Mouse (Mus musculus) G1E-ER4 (cell line): ENCODE data around the gene Armc10. TPM values are rescaled to one million over a fixed set of nuclear protein-coding genes. Genes with fewer than 3 reads are reported as not detected.
A peak's percentile ranks its signal among the peaks of the same experiment; 100 is the strongest.

ENCODE experiments used
- GATA1 ChIP-seq: IDR thresholded peaks from one replicate; pipeline ENCODE4 v1.8.0; 2012; ENCODE audit warnings: low read length, inconsistent platforms
- polyA plus RNA-seq: library from polyadenylated mRNA; stranded (reverse); fragments of >175 nt; gene quantifications from 2 replicates; pipeline ENCODE4 v1.2.3, GENCODE M21; 2012

The Armc10 gene
- polyA plus RNA-seq: 35.6 and 40.6 TPM in 2 replicates

DNA sequence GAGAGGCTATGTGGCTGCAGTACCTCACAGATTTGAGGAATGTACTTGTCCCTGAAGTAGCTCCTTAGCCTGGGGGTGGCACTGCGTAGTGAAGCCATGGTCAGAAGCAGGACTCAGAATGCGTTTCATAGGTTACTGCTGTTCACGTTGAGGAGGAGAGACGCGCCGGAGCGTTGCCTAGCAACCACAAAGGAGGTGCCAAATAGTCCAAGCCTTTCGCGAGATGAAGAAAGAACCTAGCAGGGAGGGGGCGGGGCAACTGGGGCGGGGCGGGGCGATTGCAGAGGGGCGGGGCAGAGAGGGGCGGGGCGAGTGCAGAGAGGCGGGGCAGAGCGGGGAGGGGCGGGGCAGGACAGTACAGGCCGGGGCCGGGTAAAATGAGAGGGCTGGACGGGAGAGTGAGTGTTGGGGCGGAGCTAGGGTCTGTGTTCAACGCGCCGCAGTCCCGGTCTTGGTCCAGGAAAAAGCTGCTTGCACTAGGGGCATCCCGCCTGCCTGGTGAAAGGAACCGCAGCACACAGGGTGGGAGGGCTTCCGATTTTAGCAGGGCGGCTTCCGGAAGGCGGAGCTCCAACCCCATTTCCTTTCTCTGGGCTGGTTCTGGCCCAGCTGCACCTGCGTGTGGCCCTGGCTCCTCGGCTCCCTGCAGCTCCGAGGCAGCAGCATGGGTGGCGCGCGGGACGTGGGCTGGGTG lies at the start of gene Armc10, which contains the start of gene Fbxl13:
Gene Armc10 (plus strand): TSS at position 375 of the 694 bp plus-strand sequence.
Gene Fbxl13 (minus strand): TSS at position 196 of the 694 bp plus-strand sequence.
- no peak for TF ChIP-seq GATA1

DNA sequence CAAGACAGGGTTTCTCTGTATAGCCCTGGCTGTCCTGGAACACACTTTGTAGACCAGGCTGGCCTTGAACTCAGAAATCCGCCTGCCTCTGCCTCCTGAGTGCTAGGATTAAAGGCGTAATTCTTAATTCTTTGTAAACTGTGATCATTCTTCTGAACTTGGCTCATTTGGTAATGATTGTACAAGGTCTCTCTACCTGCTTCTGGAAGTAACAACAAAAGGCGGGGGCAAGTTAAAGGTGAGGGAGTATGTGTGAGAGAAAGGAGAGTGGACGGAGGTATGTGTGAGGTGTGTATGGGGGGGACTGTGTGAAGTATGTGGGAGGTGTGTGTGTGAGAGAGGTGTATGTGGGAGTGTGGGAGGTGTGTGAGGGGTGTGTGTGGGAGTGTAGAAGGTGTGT lies 45.7 kb upstream of the Armc10 start:
- no peak for TF ChIP-seq GATA1

DNA sequence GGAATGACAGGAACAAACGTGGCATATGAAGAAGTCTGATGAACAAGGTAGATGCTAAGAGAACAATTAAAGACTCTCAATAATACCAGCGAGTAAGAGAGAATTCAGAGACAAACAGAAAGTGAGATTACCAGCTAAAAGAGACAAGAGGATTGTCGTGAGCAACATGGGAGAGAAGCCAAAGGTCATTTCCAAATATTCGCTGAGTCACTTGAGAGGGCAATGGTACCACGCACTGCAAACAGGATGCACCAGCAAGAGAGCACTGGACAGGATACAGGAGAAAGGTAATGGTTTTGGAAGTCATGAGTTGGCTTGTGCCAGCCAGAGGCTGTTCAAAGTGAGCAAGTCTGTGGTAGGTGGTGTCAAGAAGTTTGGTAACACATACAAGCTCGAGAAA lies 39.7 kb upstream of the Armc10 start:
- TF ChIP-seq GATA1: no peak

DNA sequence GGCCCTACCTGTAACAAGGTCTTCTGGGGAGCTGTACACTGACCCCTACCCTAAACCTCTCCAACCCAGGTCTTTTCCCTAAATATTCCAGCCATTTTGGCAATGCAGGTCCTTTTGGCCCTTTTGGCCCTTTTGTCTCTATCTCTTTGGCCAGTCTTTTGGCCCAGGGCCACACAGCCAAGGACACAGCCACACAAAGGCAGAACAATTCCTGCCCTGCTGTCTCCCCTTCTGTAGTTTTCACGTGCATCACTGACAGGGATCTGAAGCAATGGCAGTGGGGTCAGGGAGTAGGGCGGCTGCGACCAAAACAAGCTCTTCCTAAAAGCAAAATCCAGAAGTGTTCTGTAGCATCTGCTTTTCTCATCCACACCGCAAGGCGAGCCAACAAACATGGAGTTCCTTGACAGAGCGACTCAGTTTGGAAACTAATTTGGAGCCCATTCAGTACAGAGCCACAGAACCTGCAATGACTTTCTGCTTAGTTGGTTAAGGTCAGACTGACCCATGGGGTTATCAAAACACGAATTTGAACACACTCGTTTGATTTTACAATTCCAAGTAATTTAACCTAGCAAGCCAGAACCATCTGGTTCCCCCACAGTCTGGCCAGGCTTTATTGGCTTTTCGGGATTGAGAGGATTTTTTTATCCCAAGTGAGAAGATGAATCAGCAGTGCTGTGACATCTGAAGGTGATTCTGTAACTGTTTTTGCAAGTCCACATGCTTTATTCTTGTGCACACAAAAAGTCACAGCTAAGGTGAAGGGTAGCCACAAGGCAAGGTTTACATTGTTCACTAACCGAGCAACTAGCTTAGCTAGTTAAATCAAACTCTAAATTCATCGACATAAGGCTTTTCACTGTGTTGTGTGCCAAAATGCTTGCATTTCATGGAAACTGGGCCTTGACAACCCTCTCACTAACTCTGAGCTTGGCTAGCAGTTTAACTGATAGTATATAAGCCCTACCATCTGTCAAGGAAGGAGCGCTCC lies 37.0 kb upstream of the Armc10 start:
- TF ChIP-seq GATA1: no peak

DNA sequence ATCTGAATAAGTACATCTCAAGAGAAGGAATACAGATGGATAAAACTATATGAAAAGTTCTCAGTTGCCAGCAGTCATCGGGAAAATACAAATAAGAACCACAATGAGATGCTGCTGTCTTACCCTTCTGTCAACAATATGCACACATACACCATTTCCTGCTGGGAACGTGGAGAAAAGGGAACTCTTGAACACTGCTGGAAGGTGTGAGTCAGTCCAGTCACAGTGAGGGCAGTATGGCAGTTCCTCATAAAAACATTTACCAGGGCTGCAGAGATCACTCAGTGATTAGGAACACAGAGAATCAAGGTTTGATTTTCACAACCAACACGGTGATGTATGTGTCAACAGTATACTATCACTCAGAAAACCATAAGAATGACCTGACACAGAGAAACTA lies 34.6 kb upstream of the Armc10 start:
- no peak for TF ChIP-seq GATA1

DNA sequence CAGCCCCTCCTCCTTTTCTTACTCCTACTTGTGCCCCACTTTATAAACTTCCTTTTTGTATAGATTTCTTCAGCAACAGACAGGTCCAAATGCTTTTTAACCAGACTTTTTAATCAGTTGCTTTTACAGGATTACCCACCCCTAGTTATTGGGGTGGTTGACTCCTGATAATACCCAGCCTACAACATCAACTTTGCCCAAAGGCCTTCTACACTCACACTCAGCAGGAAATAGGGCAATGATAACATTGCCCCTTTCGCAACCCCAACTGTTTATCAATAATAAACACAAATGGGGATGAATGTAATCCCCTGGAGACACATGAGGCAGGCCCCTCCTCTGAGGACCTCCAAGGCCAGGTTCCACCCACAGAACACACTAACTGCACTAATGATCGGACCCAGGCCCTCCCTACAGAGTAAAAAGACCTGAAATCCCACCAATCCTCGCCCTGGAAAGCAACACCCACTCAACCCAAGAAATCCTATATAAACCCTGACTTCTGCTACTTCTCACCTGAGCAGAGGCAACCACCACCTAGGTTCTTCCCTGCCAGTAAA lies 29.1 kb upstream of the Armc10 start:
- TF ChIP-seq GATA1: peak; percentile 66

DNA sequence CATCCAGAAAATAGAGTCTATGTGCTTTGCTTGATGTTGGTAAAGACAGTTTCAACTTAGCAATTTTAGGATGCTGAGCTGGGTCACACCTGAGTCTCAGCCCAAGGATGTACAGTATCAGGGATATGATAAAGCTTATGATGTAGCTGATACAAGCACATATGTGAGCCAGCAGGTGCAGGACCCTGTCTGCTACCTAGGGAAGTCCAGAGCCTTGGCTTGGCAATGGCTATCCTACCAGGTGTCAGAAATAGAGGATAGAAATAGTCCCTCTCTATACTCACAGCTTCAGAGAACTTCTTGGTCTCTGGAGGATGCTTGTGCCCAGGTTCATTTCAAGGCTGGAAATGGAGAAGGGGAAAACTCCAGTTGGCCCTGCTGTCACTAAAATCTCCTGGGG lies 19.7 kb upstream of the Armc10 start:
- no peak for TF ChIP-seq GATA1

DNA sequence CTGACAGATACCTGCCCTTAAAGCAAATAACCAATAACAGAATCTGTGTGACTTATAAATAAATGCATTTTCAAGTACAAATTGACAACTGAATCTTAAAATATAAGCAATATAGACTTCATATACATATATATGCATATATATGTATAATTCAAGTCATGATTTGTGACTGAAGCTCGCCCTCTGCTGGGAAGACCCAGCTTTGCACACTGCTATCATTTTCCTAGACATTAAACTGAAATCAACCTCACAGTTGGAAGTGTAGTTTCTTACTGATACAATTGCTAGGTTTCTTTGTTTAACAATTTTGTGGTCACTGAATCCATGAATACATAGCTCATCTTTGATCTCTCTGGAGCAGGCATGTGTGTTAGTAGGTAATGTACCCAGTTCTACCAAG lies 4.7 kb upstream of the Armc10 start:
- TF ChIP-seq GATA1: no peak

DNA sequence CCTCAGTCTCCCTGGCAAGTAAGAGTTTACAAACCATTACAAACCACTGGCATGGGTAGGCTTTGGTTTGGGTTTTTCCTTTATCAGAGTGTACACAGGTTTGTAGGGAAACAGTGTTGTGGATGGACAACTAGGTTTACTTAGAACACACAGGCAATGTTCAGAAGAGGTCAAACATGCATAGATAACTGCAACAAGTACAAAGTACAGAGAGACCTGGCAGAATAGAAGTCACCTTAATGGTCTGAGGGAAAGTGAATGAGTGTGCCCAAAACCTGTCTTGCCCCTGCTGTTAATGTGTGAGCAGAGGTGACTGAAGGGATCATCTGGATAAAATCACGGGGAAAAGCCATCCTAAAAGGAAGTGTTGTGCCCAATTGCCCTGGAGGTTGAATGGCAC lies 2.0 kb upstream of the Armc10 start:
- TF ChIP-seq GATA1: no peak

DNA sequence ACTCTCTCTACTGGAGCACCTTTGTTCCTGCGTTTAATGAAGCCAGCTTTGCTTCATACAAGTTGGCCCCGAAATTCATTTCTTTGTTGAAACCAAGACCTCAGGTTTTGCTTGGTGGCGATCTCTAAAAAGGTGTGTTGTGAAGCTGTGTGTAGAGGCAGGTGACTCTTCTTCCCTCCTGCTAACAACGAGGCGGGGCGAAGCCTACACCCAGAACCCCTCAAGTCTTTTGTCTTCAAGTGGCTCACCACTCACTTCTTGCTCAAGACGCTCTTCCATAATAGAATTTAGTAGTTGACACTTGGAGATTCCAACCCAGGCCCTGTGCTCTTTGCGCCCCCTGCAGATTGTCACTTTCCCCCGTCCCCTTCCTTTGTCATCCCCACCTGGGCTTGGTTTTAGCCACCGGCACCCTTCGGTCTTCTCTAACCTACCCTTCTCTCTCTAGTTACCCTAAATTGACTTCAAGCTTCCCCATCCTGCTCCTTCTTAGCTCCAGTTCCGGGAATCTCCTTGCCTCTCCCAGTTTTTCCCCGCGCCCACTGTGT lies 648 bp upstream of the Armc10 start:
- TF ChIP-seq GATA1: no peak

DNA sequence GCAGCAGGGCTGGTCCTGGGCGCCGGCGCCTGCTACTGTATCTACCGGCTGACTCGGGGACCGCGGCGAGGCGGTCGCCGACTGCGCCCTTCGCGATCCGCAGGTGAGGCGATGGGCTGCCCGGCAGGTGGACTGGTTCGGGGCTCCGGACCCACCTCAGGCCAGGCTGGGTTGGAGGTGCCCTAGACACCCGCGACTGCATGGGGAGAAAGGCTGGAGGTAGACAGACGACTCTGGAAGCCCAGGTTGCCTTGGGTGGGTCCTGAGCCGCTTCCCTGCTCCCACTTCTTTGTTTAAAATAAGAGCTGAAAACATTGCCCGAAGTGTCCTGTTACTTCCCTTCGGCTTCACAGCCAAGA lies 499 bp downstream of the Armc10 start:
- TF ChIP-seq GATA1: no peak

DNA sequence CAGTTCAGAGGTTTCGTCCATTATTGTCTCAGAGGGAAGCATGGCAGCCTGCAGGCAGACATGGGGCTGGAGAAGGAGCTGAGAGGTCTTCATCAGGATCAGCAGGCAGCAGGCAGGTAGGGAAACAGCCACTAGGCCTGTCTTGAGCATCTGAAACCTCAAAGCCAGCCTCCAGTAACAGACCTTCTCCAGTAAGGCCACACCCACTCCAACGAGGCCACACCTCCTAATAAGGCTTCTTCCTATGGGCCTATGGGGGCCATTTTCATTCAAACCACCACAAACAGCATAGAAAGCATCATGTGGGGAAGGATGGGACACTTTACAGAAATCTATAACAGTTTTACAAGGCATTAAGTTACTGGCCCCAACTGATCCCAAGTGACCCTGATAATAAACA lies 5.1 kb downstream of the Armc10 start:
- TF ChIP-seq GATA1: no peak

DNA sequence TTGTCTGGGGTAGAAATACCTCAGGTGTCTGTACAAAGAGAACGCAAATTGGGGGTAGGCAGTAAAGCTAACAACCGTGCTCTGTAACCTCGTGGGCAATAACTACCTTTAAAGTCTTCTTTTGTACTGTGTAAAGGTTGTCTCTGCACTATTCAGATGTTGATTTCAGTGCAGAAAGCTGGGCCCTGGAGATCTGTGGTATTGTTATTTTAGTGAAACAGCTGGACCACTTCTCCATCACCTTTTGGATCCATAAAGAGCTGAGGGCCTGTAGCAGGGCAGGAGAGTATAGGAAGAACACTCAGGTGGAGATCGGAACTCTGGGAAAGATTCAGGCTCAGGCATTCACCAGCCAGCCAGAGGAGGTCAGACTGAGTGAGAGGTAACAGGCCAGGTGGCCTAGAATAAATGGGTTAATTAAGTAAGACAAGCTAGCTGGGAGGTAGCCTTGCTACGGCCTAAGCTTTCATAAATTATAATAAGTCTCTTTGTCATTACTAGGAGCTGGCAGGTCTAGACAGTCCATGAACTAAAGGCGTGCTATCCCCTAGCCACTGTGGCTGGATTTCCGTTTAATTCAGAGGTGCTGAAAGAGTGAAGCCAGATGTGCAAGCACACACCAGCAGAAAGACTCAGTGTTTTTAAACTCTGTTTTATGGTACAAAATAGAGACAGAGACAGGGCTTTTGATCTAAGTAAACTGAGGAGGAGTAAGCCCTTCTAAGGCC lies 6.4 kb downstream of the Armc10 start:
- TF ChIP-seq GATA1: no peak

DNA sequence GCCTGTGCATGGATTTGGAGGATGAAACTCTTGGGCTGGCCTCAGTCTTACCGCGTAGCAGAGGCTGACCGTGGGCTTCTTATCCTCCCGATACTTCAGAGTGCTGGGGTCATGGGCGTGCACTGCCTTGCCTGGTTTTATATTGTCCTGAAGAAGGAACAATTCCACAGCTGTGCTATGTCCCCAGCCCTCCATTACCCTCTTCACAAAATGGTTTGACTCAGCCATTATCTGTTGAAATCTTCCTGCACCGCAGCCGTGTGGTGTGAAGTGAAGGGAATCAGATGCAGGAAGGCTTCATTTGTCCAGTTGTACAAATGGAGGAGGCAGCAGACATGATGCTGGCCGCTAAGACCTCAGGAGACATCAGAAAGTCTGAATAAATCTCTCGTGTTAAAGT lies 11.3 kb downstream of the Armc10 start:
- TF ChIP-seq GATA1: no peak

DNA sequence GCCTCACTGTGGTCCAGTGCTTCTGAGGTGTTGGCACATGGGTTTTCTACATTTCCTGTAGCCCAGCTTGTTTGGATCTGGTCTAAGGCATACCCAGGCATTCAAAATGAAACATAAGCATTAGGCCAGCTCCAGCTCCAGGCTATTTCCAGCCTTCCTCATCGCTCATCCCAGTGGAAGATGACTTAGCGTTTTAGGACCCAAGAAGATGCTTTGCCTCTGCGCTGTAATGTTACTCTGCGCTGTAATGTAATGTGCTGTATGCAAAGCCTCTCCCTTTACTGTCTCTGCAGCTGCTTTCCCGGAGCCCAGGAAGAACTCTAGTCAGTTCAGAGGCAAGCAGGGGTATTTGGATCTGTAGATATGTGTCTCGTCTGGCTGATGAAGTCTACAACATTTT lies 12.4 kb downstream of the Armc10 start:
- TF ChIP-seq GATA1: no peak
